8 mouse cellular contexts compared by ENCODE assay signal in the genomic region with DNA sequence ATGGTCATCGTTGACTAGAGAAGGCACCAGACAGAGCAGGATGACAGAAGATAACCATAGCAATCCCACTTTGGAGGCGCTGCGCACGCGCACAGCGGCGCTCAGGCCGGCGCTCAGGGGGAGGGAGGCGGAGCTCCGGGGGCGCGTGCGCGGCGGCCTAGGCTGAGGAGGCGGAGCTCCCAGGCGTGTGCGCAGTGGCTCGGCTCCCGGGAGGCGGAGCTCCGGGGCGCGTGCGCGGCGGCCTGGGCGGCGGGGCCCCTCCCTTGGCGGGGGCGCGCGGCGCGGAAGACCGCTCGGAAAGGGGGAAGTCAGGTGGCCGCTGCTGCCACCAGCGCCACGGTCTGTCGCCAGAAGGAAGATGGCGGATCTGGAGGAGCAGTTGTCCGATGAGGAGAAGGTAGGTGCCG. TPM values are rescaled to one million over a fixed set of nuclear protein-coding genes. Genes with fewer than 3 reads are reported as not detected.
DNase-seq lines count a peak whose midpoint lies in the region; ATAC-seq and TF ChIP-seq lines count a peak whose summit lies in the region.

No protein-coding gene starts in this region.

- no peaks in the 10 kb centered on the region for H3K36me3 ChIP-seq in heart, embryonic 11.5 days (ENCODE audit: control insufficient read depth, insufficient read depth, low read length)
- H3K36me3 ChIP-seq in kidney, embryonic 16.5 days (ENCODE audit: insufficient read depth, low read length) = no peaks in the 10 kb centered on the region
- no peaks in the 10 kb centered on the region for H3K36me3 ChIP-seq in liver, adult 2 months (ENCODE audit: control insufficient read depth, insufficient read depth, low read length)
- H3K36me3 ChIP-seq in myocyte (ENCODE audit: control insufficient read depth, insufficient read depth) = no peaks in the 10 kb centered on the region
- no peaks in the 10 kb centered on the region for H3K36me3 ChIP-seq in splenic B cell, adult 2 months (ENCODE audit: control insufficient read depth, insufficient read depth, low read length, poor library complexity, severe bottlenecking)

- peak overlapping the region; percentile 59 for H3K4me2 ChIP-seq in heart, embryonic 11.5 days
- H3K4me2 ChIP-seq in kidney, embryonic 16.5 days (replicated peaks; ENCODE audit: low read depth, low read length) = peak overlapping the region; percentile 62
- H3K4me2 ChIP-seq in myocyte (ENCODE audit: low read depth) = peak overlapping the region; percentile 90

- no peaks in the 10 kb centered on the region for H3K9me3 ChIP-seq in heart, embryonic 11.5 days (replicated peaks; ENCODE audit: control insufficient read depth, low read length)
- no peaks in the 10 kb centered on the region for H3K9me3 ChIP-seq in kidney, embryonic 16.5 days (ENCODE audit: low read length)

- peak overlapping the region; percentile 96 for H3K9ac ChIP-seq in heart, embryonic 11.5 days (ENCODE audit: low read depth, low read length)
- H3K9ac ChIP-seq in kidney, embryonic 16.5 days (replicated peaks; ENCODE audit: low read length) = peak overlapping the region; percentile 98
- H3K9ac ChIP-seq in liver, adult 2 months (ENCODE audit: low read depth, low read length) = peak overlapping the region; percentile 82

- H3K79me2 ChIP-seq in liver, adult 2 months (ENCODE audit: control insufficient read depth, insufficient read depth, low read length) = peaks cover 11% of the 10 kb centered on the region; the same call in 1 of the 2 replicates
- H3K79me2 ChIP-seq in myocyte (ENCODE audit: control insufficient read depth, insufficient read depth) = peaks cover 43% of the 10 kb centered on the region

- TF ChIP-seq CTCF in bone marrow macrophage, adult 2 months (IDR thresholded peaks at IDR 0.05; ENCODE audit: low read depth, low read length) = no peak
- no peak for TF ChIP-seq CTCF in embryonic fibroblast, embryonic 13.5 days (IDR thresholded peaks at IDR 0.05; ENCODE audit: borderline replicate concordance, insufficient read depth, low read length)
- no peak for TF ChIP-seq CTCF in liver, adult 2 months (IDR thresholded peaks at IDR 0.05; ENCODE audit: low read depth, low read length)

- peak; percentile 95 for DNase-seq in A20 (ENCODE audit: low read depth, low spot score)
- DNase-seq in liver, adult 2 months (ENCODE audit: extremely low read depth, low read depth, low spot score) = peak; percentile 63
- DNase-seq in splenic B cell, adult 2 months (ENCODE audit: low read depth, low spot score) = peak; percentile 97

- H3K4me3 ChIP-seq in bone marrow macrophage, adult 2 months (ENCODE audit: insufficient read depth, low read length) = peak overlapping the region; percentile 78
- peak overlapping the region; percentile 90 for H3K4me3 ChIP-seq in embryonic fibroblast, embryonic 13.5 days (ENCODE audit: insufficient read depth, low read length)
- peak overlapping the region; percentile 96 for H3K4me3 ChIP-seq in heart, embryonic 11.5 days (ENCODE audit: low read depth, low read length)
- peak overlapping the region; percentile 93 for H3K4me3 ChIP-seq in kidney, embryonic 16.5 days (ENCODE audit: low read length)
- peak overlapping the region; percentile 62 for H3K4me3 ChIP-seq in liver, adult 2 months (ENCODE audit: insufficient read depth, low read depth, low read length)
- peak overlapping the region; percentile 49 for H3K4me3 ChIP-seq in myocyte

- WGBS in heart, embryonic 11.5 days (ENCODE audit: insufficient replicate concordance) = 0% methylated on average over 31 of the region's 45 CpGs
- under 1% methylated on average over 39 of the region's 45 CpGs for WGBS in kidney, embryonic 16.5 days
- under 1% methylated on average over 45 of the region's 45 CpGs for WGBS in liver, adult 2 months

- H3ac ChIP-seq in myocyte (ENCODE audit: control insufficient read depth, insufficient read length) = peak overlapping the region; percentile 38

- 0 out of 2 replicates have a peak, but pooled peaks have one; percentile 28 for TF ChIP-seq POLR2A in bone marrow macrophage, adult 2 months (IDR thresholded peaks at IDR 0.05; ENCODE audit: borderline replicate concordance, low read depth, low read length)
- peak; percentile 89 for TF ChIP-seq POLR2A in embryonic fibroblast, embryonic 13.5 days (IDR thresholded peaks at IDR 0.05; ENCODE audit: low read depth, low read length)
- TF ChIP-seq POLR2A in liver, adult 2 months (IDR thresholded peaks at IDR 0.05; ENCODE audit: extremely low read depth, insufficient read depth, low read length) = peak; percentile 68
- peak; percentile 80 for TF ChIP-seq POLR2A in myocyte (IDR thresholded peaks at IDR 0.05; ENCODE audit: insufficient read length, low read depth)

- peak overlapping the region; percentile 85 for H3K27ac ChIP-seq in bone marrow macrophage, adult 2 months (ENCODE audit: insufficient read depth, low read depth, low read length)
- H3K27ac ChIP-seq in embryonic fibroblast, embryonic 13.5 days (ENCODE audit: insufficient read depth, low read length) = no peak overlapping the region
- H3K27ac ChIP-seq in heart, embryonic 11.5 days (ENCODE audit: low read depth, low read length) = peak overlapping the region; percentile 99
- H3K27ac ChIP-seq in kidney, embryonic 16.5 days (ENCODE audit: low read length) = peak overlapping the region; percentile 97
- no peak overlapping the region for H3K27ac ChIP-seq in liver, adult 2 months (replicated peaks; ENCODE audit: insufficient read depth, low read depth, low read length)

- peaks cover 25% of the 10 kb centered on the region for H3K4me1 ChIP-seq in bone marrow macrophage, adult 2 months (ENCODE audit: control insufficient read depth, insufficient read depth, low read length)
- peaks cover 8% of the 10 kb centered on the region; the same call in 1 of the 2 replicates for H3K4me1 ChIP-seq in embryonic fibroblast, embryonic 13.5 days (ENCODE audit: control insufficient read depth, insufficient read depth, low read length)
- peaks cover 3% of the 10 kb centered on the region; the same call in 1 of the 2 replicates for H3K4me1 ChIP-seq in heart, embryonic 11.5 days (ENCODE audit: control insufficient read depth, insufficient read depth, low read length)
- H3K4me1 ChIP-seq in kidney, embryonic 16.5 days (ENCODE audit: insufficient read depth, low read length) = peaks cover 13% of the 10 kb centered on the region
- H3K4me1 ChIP-seq in liver, adult 2 months (ENCODE audit: control insufficient read depth, insufficient read depth, low read length) = peaks cover 9% of the 10 kb centered on the region

- peak; percentile 97 for ATAC-seq in heart, embryonic 11.5 days (replicated peaks; ENCODE audit: insufficient number of reproducible peaks, low FRiP score, low TSS enrichment)
- ATAC-seq in kidney, embryonic 16.5 days (ENCODE audit: low FRiP score, low TSS enrichment) = peak; percentile 96

- H3K27me3 ChIP-seq in heart, embryonic 11.5 days (ENCODE audit: control insufficient read depth, insufficient read depth, low read length) = no peaks in the 10 kb centered on the region
- H3K27me3 ChIP-seq in kidney, embryonic 16.5 days (ENCODE audit: insufficient read depth, low read length) = no peaks in the 10 kb centered on the region
- no peaks in the 10 kb centered on the region for H3K27me3 ChIP-seq in liver, adult 2 months (ENCODE audit: control insufficient read depth, insufficient read depth, low read length)
- no peaks in the 10 kb centered on the region for H3K27me3 ChIP-seq in myocyte (ENCODE audit: control insufficient read depth, insufficient read depth, insufficient read length)
- H3K27me3 ChIP-seq in splenic B cell, adult 2 months (ENCODE audit: control insufficient read depth, insufficient read depth, low read length, poor library complexity, severe bottlenecking) = no peaks in the 10 kb centered on the region

TF ChIP-seq in myocyte, 11 proteins besides CTCF, POLR2A, EP300 and RAD21:
- TF ChIP-seq TCF3 (IDR thresholded peaks at IDR 0.05; ENCODE audit: insufficient read length, low read depth) (no peak), POLR2AphosphoS2 (IDR thresholded peaks at IDR 0.05; ENCODE audit: insufficient read length, low read depth) (peak; percentile 89), MYOD1 (IDR thresholded peaks at IDR 0.05; ENCODE audit: control insufficient read depth in 1 of 3, insufficient read length in 2 of 3, low read depth in 2 of 3) (peak in 2 of 3 experiments; percentile 11 to 47), USF1 (IDR thresholded peaks at IDR 0.05; ENCODE audit: low read depth) (peak; percentile 11), MAX (IDR thresholded peaks at IDR 0.05; ENCODE audit: low read depth) (no peak), CEBPB (IDR thresholded peaks at IDR 0.05; ENCODE audit: insufficient read depth, poor library complexity, severe bottlenecking) (no peak), REST (IDR thresholded peaks at IDR 0.05; ENCODE audit: insufficient read depth, insufficient read length) (no peak), MYOG (IDR thresholded peaks at IDR 0.05; ENCODE audit: control insufficient read depth in 1 of 3, insufficient read depth in 1 of 3, insufficient read length in 2 of 3, low read depth in 2 of 3) (peak in 1 of 3 experiments; percentile 32), E2F4 (IDR thresholded peaks at IDR 0.05; ENCODE audit: insufficient read depth) (no peak), TCF12 (IDR thresholded peaks at IDR 0.05; ENCODE audit: insufficient read depth, poor library complexity, severe bottlenecking) (no peak), SRF (IDR thresholded peaks at IDR 0.05; ENCODE audit: control insufficient read depth, insufficient read length, low read depth) (no peak)

RNA-seq across cellular contexts. Expression of a gene that starts 0.7 kb away (rescaled TPM):
- polyA plus RNA-seq in bone marrow macrophage, adult 2 months (2012; ENCODE audit: insufficient read depth, insufficient read length, missing spikeins) = 468 and 474 TPM in 2 replicates
- polyA plus RNA-seq in embryonic fibroblast, embryonic 13.5 days (2011; ENCODE audit: insufficient read length, low read depth, missing spikeins) = 271 and 367 TPM in 2 replicates
- polyA plus RNA-seq in heart, embryonic 11.5 days (2014; fragmentation: Nextera tagmentation; extraction: Ambion mirVana) = 212 and 236 TPM in 2 replicates
- 218 and 238 TPM in 2 replicates for polyA plus RNA-seq in kidney, embryonic 16.5 days (2015; fragmentation: Nextera tagmentation; extraction: Ambion mirVana)
- 71.2 and 80.9 TPM in 2 replicates for total RNA-seq in liver, adult 2 months (2014; rRNA removed)
- polyA plus RNA-seq in liver, adult 2 months (2012; rRNA removed) = 7.7 and 9.4 TPM in 2 replicates
- polyA plus RNA-seq in myocyte (2012; fragmentation: generic; extraction: Trizol) = 66.3 TPM

RNA-seq across cellular contexts. Expression of a gene that starts 56.0 kb away (rescaled TPM):
- 5.3 and 7.5 TPM in 2 replicates for polyA plus RNA-seq in bone marrow macrophage, adult 2 months (2012; ENCODE audit: insufficient read depth, insufficient read length, missing spikeins)
- polyA plus RNA-seq in embryonic fibroblast, embryonic 13.5 days (2011; ENCODE audit: insufficient read length, low read depth, missing spikeins) = 20.0 and 23.0 TPM in 2 replicates
- 26.9 and 31.6 TPM in 2 replicates for polyA plus RNA-seq in heart, embryonic 11.5 days (2014; fragmentation: Nextera tagmentation; extraction: Ambion mirVana)
- polyA plus RNA-seq in kidney, embryonic 16.5 days (2015; fragmentation: Nextera tagmentation; extraction: Ambion mirVana) = 19.8 and 20.6 TPM in 2 replicates
- 8.7 and 8.8 TPM in 2 replicates for total RNA-seq in liver, adult 2 months (2014; rRNA removed)
- polyA plus RNA-seq in liver, adult 2 months (2012; rRNA removed) = 5.7 and 7.1 TPM in 2 replicates
- polyA plus RNA-seq in myocyte (2012; fragmentation: generic; extraction: Trizol) = 8.4 TPM

Comparison
In these comparisons a context has a peak if more than half of its experiments do, and no peak if none do; other contexts are left out.
1. H3K27ac ChIP-seq: peak in bone marrow macrophage, adult 2 months (single experiment), heart, embryonic 11.5 days (single experiment) and kidney, embryonic 16.5 days (single experiment); none in embryonic fibroblast, embryonic 13.5 days (single experiment) and liver, adult 2 months (single experiment).
2. POLR2A ChIP-seq: peak in every context shown above with its lines; median percentile 89 in embryonic fibroblast, embryonic 13.5 days; 80 in myocyte; 68 in liver, adult 2 months; 28 in bone marrow macrophage, adult 2 months.
3. Peak in every context shown above with its lines, with median percentiles within 50 percentile points of each other: DNase-seq, H3K4me3 ChIP-seq, H3K4me2 ChIP-seq and H3K9ac ChIP-seq.